Mouse (Mus musculus): Measurements from ENCODE around the gene Kansl3. TPM values are rescaled to one million over a fixed set of nuclear protein-coding genes. Genes with fewer than 3 reads are reported as not detected.
A peak's percentile ranks its signal among the peaks of the same experiment; 100 is the strongest.

The Kansl3 gene
- total RNA-seq (2021): 10 to 100 TPM; 49.7 to 52.8 TPM
- polyA plus RNA-seq (2012; rRNA removed): 35.4 and 57.0 TPM in 2 replicates
- long read RNA-seq, full-length matches to known transcripts: 15 of 41 reads
- long read RNA-seq, partial matches to known transcripts: 4 of 41 reads
- long read RNA-seq, other reads (novel, unspliced or antisense): 22 of 41 reads

GRCm38 (mm10) chr1:36368969-36369645 is at the start of gene Kansl3:
Kansl3 (minus strand) TSS chr1:36369181.
- WGBS: 4% methylated on average over 59 of the region's 61 CpGs

GRCm38 (mm10) chr1:36404531-36404930 is 35.5 kb upstream of the Kansl3 start:
- Histone ChIP-seq H3K4me1 (ENCODE audit: control insufficient read depth, insufficient read depth, low read length) (no peaks in the 10 kb centered on the region), H3K27ac (no peak overlapping the region), H3K79me2 (replicated peaks; ENCODE audit: control insufficient read depth, insufficient read depth, low read length) (no peaks in the 10 kb centered on the region), H3K4me3 (no peak overlapping the region), H3K9ac (ENCODE audit: low read depth, low read length) (no peak overlapping the region), H3K36me3 (ENCODE audit: control insufficient read depth, insufficient read depth, low read length) (no peaks in the 10 kb centered on the region), H3K27me3 (ENCODE audit: control insufficient read depth, insufficient read depth, low read length) (no peaks in the 10 kb centered on the region)
- intact Hi-C loops (cut with DNase I): no loop called here
- DNase-seq: no peak
- 52% methylated on average over 6 of the region's 6 CpGs for whole genome bisulfite sequencing
- TF ChIP-seq EP300 (IDR thresholded peaks at IDR 0.05; ENCODE audit: insufficient read depth, low read depth, low read length) (no peak), POLR2A (IDR thresholded peaks at IDR 0.05; ENCODE audit: insufficient read depth, low read depth, low read length) (no peak), CTCF (IDR thresholded peaks at IDR 0.05) (no peak)

More at GRCm38 (mm10) chr1:36368969-36369645, at the start of gene Kansl3:
- Histone ChIP-seq H3K79me2 (replicated peaks; ENCODE audit: control insufficient read depth, insufficient read depth, low read length) (peaks cover 6% of the 10 kb centered on the region; the same call in 1 of the 2 replicates), H3K4me1 (ENCODE audit: control insufficient read depth, insufficient read depth, low read length) (peaks cover 8% of the 10 kb centered on the region), H3K4me3 (peak within 1 kb of the TSS; percentile 91), H3K27ac (peak within 1 kb of the TSS; percentile 92), H3K27me3 (ENCODE audit: control insufficient read depth, insufficient read depth, low read length) (no peaks in the 10 kb centered on the region), H3K9ac (ENCODE audit: low read depth, low read length) (peak within 1 kb of the TSS; percentile 99), H3K36me3 (ENCODE audit: control insufficient read depth, insufficient read depth, low read length) (peaks cover 8% of the 10 kb centered on the region; the same call in 1 of the 2 replicates)
- DNase-seq: peak; percentile 93 to 97
- TF ChIP-seq EP300 (IDR thresholded peaks at IDR 0.05; ENCODE audit: insufficient read depth, low read depth, low read length): peak; percentile 74; the same call in 1 of the 2 replicates
- TF ChIP-seq CTCF (IDR thresholded peaks at IDR 0.05): no peak
- TF ChIP-seq POLR2A (IDR thresholded peaks at IDR 0.05; ENCODE audit: insufficient read depth, low read depth, low read length): peak; percentile 77
- intact Hi-C loops (cut with DNase I): loop anchor here (2.0 to 10.0 kb wide), 5 partner anchors 60 to 294 kb away; partner anchors contain the start of genes Cnnm3 and Cnnm4

- no peak overlapping the region for H3K27ac ChIP-seq
- H3K4me3 ChIP-seq: no peak overlapping the region
- no peaks in the 10 kb centered on the region for H3K79me2 ChIP-seq (replicated peaks; ENCODE audit: control insufficient read depth, insufficient read depth, low read length)
- no peak overlapping the region for H3K9ac ChIP-seq (ENCODE audit: low read depth, low read length)
- no peaks in the 10 kb centered on the region for H3K4me1 ChIP-seq (ENCODE audit: control insufficient read depth, insufficient read depth, low read length)
- no peak for DNase-seq
- TF ChIP-seq CTCF (IDR thresholded peaks at IDR 0.05) (no peak), EP300 (IDR thresholded peaks at IDR 0.05; ENCODE audit: insufficient read depth, low read depth, low read length) (no peak), POLR2A (IDR thresholded peaks at IDR 0.05; ENCODE audit: insufficient read depth, low read depth, low read length) (no peak)
- H3K27me3 ChIP-seq (ENCODE audit: control insufficient read depth, insufficient read depth, low read length): no peaks in the 10 kb centered on the region
- 76% methylated on average over 4 of the region's 4 CpGs for WGBS
- no peaks in the 10 kb centered on the region for H3K36me3 ChIP-seq (ENCODE audit: control insufficient read depth, insufficient read depth, low read length)
- intact Hi-C loops (cut with DNase I): no loop called here
Observed at GRCm38 (mm10) chr1:36401509-36401908, 32.5 kb upstream of the Kansl3 start.

DNA sequence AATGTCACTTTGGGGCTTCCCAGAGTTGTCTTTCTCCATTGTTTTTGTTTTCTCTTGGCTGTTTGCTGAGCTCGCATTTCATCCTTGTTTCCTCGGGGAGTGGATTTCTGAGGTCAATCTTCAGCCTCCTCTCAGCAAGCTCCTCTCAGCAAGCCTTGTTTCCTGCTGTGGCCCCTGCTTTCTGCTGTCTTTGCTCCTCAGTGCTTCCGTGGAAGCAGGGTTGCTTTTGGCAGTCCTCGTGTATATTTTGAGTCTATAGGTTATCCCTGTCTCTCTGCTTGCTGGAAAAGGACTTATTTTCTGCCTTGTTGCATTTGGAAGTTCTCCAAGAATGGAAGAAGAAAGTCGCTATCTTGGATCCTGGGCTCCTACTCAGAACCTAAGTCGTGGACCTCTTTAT is 28.1 kb upstream of the Kansl3 start:
- H3K27ac ChIP-seq: no peak overlapping the region
- H3K27me3 ChIP-seq (ENCODE audit: control insufficient read depth, insufficient read depth, low read length): no peaks in the 10 kb centered on the region
- no peak overlapping the region for H3K9ac ChIP-seq (ENCODE audit: low read depth, low read length)
- H3K36me3 ChIP-seq (ENCODE audit: control insufficient read depth, insufficient read depth, low read length): no peaks in the 10 kb centered on the region
- intact Hi-C loops (cut with DNase I): no loop called here
- no peaks in the 10 kb centered on the region for H3K4me1 ChIP-seq (ENCODE audit: control insufficient read depth, insufficient read depth, low read length)
- no peak overlapping the region for H3K4me3 ChIP-seq
- no peak for DNase-seq
- TF ChIP-seq CTCF (IDR thresholded peaks at IDR 0.05) (no peak), EP300 (IDR thresholded peaks at IDR 0.05; ENCODE audit: insufficient read depth, low read depth, low read length) (no peak), POLR2A (IDR thresholded peaks at IDR 0.05; ENCODE audit: insufficient read depth, low read depth, low read length) (no peak)
- WGBS: 14% methylated on average over 6 of the region's 6 CpGs
- H3K79me2 ChIP-seq (replicated peaks; ENCODE audit: control insufficient read depth, insufficient read depth, low read length): no peaks in the 10 kb centered on the region

DNA sequence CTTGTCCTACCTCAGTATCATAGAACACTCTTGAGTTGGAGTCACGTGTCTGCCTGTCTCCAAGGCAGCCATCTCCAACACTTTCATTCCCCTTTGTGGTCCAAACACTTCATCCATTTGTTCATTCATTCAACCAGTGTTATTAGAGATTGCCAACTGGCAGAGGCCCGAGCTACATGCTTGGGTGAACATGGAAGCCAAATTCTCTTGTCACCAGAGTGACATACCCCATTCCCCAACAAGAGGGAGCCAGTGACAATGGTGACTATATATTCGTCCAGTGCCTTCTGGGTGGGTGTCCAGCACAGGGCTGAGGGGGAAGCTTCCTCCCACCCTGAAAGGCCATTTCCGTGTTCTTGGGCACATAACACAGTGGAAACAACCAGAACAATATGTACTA is 10.6 kb upstream of the Kansl3 start:
- H3K79me2 ChIP-seq (replicated peaks; ENCODE audit: control insufficient read depth, insufficient read depth, low read length): no peaks in the 10 kb centered on the region
- no peak overlapping the region for H3K27ac ChIP-seq
- TF ChIP-seq CTCF (IDR thresholded peaks at IDR 0.05): no peak
- TF ChIP-seq POLR2A (IDR thresholded peaks at IDR 0.05; ENCODE audit: insufficient read depth, low read depth, low read length): no peak
- TF ChIP-seq EP300 (IDR thresholded peaks at IDR 0.05; ENCODE audit: insufficient read depth, low read depth, low read length): no peak
- intact Hi-C loops (cut with DNase I): no loop called here
- no peak overlapping the region for H3K9ac ChIP-seq (ENCODE audit: low read depth, low read length)
- WGBS: 52% methylated on average over 4 of the region's 4 CpGs
- no peaks in the 10 kb centered on the region for H3K4me1 ChIP-seq (ENCODE audit: control insufficient read depth, insufficient read depth, low read length)
- H3K4me3 ChIP-seq: no peak overlapping the region
- no peaks in the 10 kb centered on the region for H3K27me3 ChIP-seq (ENCODE audit: control insufficient read depth, insufficient read depth, low read length)
- no peaks in the 10 kb centered on the region for H3K36me3 ChIP-seq (ENCODE audit: control insufficient read depth, insufficient read depth, low read length)
- no peak for DNase-seq

- intact Hi-C loops (cut with DNase I): no loop called here
- 76% methylated on average over 6 of the region's 6 CpGs for WGBS
Observed at GRCm38 (mm10) chr1:36378880-36379279, 9.9 kb upstream of the Kansl3 start.

More at GRCm38 (mm10) chr1:36378880-36379279, 9.9 kb upstream of the Kansl3 start:
- Histone ChIP-seq H3K4me1 (ENCODE audit: control insufficient read depth, insufficient read depth, low read length) (no peaks in the 10 kb centered on the region), H3K27ac (no peak overlapping the region), H3K36me3 (ENCODE audit: control insufficient read depth, insufficient read depth, low read length) (no peaks in the 10 kb centered on the region), H3K79me2 (replicated peaks; ENCODE audit: control insufficient read depth, insufficient read depth, low read length) (no peaks in the 10 kb centered on the region), H3K4me3 (no peak overlapping the region), H3K9ac (ENCODE audit: low read depth, low read length) (no peak overlapping the region), H3K27me3 (ENCODE audit: control insufficient read depth, insufficient read depth, low read length) (no peaks in the 10 kb centered on the region)
- no peak for TF ChIP-seq CTCF (IDR thresholded peaks at IDR 0.05)
- DNase-seq: no peak
